Mouse (Mus musculus): ENCODE measurements around the gene Hist2h2be.
"Not testable (repeated sequence)": the region's sequence is repeated elsewhere in the genome, so short reads cannot be mapped to it uniquely, and the experiment has no call there.

Hist2h2be gene

GRCm38 (mm10) chr3:96198181-96198580, 22.7 kb upstream of the Hist2h2be start:
- ATAC-seq (ENCODE audit: insufficient number of reproducible peaks, low FRiP score, low TSS enrichment), result no peak

- not testable (repeated sequence) for ATAC-seq (ENCODE audit: insufficient number of reproducible peaks, low FRiP score, low TSS enrichment)
These were observed 22.2 kb upstream of the Hist2h2be start for GRCm38 (mm10) chr3:96198601-96199251.

DNA sequence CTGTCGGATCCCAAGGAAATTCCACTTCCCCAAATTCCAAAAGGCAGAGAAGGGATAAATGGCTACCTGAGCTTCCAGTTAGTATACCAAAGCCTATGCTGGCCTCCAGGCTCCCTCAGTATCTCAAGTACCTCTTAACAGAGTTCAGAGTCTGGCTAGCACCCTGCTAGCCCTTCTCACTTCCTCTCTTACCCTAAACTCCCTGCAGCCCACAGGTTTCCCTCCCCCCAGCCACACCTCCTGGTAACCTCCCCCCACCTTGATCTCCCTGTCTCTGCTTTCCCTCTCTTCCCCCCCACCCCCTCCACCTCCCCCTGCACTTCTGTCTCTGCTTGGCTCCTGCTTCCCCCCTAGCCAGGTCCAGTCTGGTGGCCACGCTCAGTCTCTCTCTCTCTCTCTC, 21.2 kb upstream of the Hist2h2be start:
- ATAC-seq (ENCODE audit: insufficient number of reproducible peaks, low FRiP score, low TSS enrichment), result no peak

DNA sequence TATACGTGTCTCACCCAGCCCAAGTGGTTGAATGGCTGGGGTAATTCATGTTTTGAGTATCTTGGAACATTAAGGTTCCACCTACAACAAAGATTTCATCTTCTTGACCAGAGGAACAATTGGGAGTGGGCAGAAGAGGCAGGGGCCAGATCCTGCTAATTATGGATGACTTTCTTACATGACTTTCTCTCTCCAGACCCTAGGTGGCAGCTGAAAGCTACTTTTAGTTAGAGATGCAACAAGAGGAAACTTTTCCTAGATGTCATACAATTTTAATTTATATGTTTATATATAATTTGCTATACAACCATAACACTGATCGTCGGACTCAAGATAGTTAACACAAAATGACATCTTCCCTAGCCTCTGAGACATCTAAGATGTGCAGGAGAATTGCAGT, 13.1 kb upstream of the Hist2h2be start:
- no peak for ATAC-seq (ENCODE audit: insufficient number of reproducible peaks, low FRiP score, low TSS enrichment)

- no peak for ATAC-seq (ENCODE audit: insufficient number of reproducible peaks, low FRiP score, low TSS enrichment)
These were observed 11.7 kb upstream of the Hist2h2be start for GRCm38 (mm10) chr3:96209242-96209641.

GRCm38 (mm10) chr3:96219191-96219641, 1.7 kb upstream of the Hist2h2be start:
- peak; percentile 17; the same call in 1 of the 2 replicates for ATAC-seq (ENCODE audit: insufficient number of reproducible peaks, low FRiP score, low TSS enrichment)

DNA sequence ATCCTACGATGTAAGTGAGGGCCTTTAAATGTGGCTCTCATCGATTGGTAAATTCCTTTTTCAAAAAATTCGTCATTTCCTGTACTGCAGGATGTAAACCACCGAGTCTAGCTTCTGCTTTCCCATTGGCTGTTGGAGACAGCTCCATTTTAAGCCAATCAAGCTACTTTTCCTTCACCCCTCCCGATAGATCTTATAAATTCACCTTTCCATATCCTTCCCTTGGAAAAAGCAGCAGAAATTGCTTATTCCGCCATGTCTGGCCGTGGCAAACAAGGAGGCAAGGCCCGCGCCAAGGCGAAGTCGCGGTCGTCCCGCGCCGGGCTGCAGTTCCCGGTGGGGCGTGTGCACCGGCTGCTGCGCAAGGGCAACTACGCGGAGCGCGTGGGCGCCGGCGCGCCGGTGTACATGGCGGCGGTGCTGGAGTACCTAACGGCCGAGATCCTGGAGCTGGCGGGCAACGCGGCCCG, 1.2 kb upstream of the Hist2h2be start, which contains the start of the genes Bola1 and Hist2h2ab:
Bola1 (minus strand) TSS at position 49 of the 470 bp plus-strand sequence.
Hist2h2ab (plus strand) TSS at position 205 of the 470 bp plus-strand sequence.
- peak; percentile 89 for ATAC-seq (ENCODE audit: insufficient number of reproducible peaks, low FRiP score, low TSS enrichment)

- ATAC-seq (ENCODE audit: insufficient number of reproducible peaks, low FRiP score, low TSS enrichment), result not testable (repeated sequence)
These were observed 671 bp upstream of the Hist2h2be start for GRCm38 (mm10) chr3:96220131-96220764.

- no peak for ATAC-seq (ENCODE audit: insufficient number of reproducible peaks, low FRiP score, low TSS enrichment)
These were observed 720 bp downstream of the Hist2h2be start for GRCm38 (mm10) chr3:96221640-96222038.

DNA sequence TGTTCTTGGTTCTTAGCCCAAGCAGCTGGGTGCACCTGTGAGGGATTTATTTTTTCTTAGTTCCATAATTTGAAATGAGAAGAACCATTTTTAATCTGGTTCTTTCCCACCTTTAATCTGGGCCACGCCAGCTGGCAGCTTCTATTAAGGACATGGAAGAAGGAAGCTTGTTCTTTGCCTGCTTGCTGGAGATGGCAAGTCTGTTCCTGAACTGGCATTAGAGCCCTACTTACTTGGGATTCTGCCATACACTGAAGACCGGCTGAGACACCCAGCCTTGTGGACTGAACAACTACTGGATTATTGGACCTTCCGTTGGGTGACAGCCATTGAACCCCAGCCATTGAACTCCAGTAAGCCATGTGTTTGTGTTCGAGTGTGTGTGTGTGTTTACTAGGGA, 1.9 kb downstream of the Hist2h2be start:
- no peak for ATAC-seq (ENCODE audit: insufficient number of reproducible peaks, low FRiP score, low TSS enrichment)

DNA sequence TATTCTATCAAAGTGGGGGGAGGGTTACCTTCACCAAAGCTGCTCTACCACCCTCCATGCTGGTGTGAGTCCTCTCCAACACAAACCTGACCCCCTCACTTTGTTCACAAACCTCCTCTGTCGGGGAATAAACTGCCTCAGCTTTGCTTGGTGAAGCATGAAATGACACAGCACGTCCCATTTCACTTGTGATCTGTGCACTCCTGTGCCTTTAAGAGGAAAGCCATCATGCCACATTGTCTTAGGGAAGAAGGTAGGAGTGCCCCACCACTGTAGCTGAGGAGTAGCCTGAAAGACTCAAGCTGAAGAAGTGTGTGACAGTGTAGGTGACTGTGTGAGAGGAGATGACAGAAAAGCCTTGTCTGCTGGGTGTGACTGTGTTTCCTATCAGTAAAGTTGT, 4.5 kb downstream of the Hist2h2be start:
- no peak for ATAC-seq (ENCODE audit: insufficient number of reproducible peaks, low FRiP score, low TSS enrichment)

GRCm38 (mm10) chr3:96226695-96227648, 6.1 kb downstream of the Hist2h2be start:
- ATAC-seq (ENCODE audit: insufficient number of reproducible peaks, low FRiP score, low TSS enrichment), result no peak

DNA sequence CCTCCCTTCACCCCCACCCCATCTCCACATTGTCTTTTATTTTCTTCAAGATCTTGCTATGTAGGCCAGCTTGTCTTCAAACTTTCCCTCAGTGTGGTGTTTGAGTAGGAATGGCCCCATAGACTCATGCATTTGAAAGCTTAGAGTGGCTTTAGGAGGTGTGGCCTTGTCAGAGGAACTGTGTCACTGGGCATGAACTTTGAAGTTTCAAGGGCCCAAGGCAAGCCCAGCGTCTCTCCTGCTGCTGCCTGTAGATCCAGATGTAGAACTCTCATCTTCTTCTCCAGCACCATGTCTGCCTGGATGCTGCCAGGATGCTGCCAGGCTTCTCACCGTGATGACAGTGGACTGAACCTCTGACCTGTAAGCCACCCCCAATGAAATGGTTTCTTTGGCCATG, 7.9 kb downstream of the Hist2h2be start:
- ATAC-seq (ENCODE audit: insufficient number of reproducible peaks, low FRiP score, low TSS enrichment), result no peak

GRCm38 (mm10) chr3:96230404-96230803, 9.5 kb downstream of the Hist2h2be start:
- ATAC-seq (ENCODE audit: insufficient number of reproducible peaks, low FRiP score, low TSS enrichment), result no peak

DNA sequence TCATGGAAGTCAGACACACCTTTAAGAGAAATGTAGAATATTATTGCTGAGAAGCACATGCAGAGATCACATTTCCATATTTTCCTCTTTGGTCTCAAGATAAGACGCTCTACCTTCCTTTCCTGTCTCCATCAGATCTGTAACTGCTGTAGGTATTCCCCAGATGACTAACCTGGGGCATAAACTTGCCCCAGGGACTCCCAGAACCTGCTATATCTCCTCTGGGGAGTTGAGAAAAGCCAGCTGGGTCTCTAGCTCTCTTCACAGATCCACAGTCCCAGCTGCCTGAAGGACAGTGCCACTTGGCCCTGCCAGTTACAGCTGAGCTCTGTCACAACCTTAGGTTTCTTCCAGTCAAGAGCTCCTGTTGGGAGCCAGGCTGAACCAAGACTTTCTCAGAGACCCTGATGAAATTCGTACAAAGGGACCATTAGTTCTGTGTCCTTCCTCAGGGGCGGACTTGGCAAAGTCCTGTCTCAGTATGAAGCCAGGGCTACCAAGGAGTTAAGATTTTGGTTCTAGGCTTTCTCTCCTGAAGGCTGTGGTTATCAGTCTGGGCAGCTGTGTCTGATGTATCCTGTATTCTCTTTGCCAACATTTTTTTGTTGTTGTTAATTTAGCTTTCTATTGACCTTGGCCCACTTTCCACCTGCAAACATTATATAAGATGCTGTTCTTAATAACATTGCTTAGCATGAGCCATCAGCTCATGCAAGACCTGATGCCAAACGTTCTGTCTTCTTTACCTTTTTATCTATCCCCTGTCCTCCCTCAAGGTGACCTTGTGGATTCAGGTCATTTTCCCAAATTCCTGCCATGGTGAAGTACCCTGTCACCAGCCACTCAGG, 10.2 kb downstream of the Hist2h2be start:
- ATAC-seq (ENCODE audit: insufficient number of reproducible peaks, low FRiP score, low TSS enrichment), result no peak

GRCm38 (mm10) chr3:96231758-96232120, 10.8 kb downstream of the Hist2h2be start:
- no peak for ATAC-seq (ENCODE audit: insufficient number of reproducible peaks, low FRiP score, low TSS enrichment)

- ATAC-seq (ENCODE audit: insufficient number of reproducible peaks, low FRiP score, low TSS enrichment), result no peak
These were observed 14.0 kb downstream of the Hist2h2be start for GRCm38 (mm10) chr3:96234914-96235313.

DNA sequence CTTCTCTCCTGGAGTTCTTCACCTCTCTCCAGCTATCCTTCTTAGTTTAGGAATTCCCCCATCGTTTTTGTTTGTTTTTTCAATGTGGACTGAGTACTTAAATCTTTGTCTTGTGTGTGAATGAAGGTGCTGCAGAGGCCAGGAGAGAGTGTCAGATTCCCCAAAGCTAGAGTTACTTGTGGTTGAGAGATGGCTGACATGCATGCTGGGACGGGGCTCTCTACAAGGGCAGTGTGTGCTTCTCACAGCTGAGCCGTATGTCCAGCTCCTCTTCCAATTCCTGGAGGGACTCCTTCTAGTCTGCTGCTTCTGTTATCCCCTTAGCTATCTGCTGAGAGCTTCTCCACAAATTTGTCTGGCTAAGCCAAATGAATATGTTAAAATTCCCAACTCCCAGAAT, 14.9 kb downstream of the Hist2h2be start:
- ATAC-seq (ENCODE audit: insufficient number of reproducible peaks, low FRiP score, low TSS enrichment), result no peak

DNA sequence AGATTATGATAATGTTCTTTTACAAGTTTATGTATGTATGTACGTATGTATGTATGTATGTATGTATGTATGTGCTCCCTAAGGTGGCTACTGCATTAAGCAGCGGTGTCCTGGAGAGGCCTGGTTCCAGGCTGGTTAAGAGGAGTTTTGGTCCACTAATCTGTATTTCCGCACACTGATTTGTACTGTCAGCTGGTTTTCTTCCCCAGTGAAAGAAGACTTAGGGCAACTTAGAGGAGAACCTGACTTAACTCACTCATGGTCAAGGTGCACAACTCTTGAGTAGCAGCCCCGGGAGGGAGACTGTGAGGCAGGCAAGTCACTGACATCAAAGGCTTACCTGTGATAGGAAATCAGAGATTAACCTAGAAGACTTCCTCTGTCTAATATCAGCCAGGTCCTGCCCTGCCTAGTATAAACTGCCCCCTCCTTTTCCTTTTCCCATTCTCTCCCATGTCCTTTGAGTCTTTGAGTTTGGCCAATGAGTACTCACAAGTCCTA, 16.0 kb downstream of the Hist2h2be start:
- no peak for ATAC-seq (ENCODE audit: insufficient number of reproducible peaks, low FRiP score, low TSS enrichment)
